ENCODE assay signal across 11 mouse cellular contexts in the genomic region with DNA sequence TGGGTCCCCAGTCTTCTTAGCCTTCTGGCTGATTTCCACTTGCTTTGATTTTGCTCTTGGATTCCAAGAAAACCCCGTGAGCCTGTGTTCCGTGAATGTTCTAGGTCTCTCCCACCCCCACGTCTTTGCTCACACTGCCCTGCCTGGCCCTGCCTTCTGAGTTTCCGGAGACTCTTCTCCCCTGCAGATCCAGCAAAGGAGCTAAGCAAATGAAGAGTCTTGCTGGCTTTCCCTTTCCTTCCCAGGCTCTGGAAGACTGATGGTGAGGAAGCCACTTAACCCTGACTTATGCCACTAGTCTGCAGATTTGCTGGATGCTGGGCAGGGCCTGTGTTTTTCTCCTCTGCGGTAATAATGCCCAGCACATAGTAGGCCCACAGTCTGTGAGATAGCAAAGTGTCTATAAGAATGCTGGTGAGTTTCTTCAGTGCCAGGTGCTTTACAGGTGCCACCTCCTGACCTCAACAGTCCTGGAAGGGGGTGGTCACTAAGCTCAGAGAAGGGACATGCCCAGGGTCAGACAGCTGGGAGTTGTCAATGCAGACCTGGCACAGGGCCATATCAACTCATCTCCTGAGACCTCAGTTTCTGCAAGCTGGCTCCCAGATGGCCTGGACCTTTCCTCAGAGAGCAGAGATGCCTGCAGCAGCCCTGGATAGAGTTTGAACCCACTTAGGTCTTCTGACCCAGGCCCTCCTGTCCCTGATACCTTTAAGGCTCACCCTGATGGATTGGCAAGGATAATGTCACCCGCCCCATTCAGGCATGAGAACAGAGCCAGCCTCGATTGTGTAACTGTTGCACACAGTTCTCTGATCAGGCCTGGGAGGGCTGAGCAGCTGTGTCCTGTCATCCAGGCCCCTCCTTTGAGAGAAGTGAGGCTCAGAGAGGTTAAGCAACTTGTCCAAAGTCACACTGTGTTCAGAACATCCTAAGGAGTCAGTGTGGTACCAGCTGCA. TPM values are rescaled to one million over a fixed set of nuclear protein-coding genes. Genes with fewer than 3 reads are reported as not detected.
A peak's percentile ranks its signal among the peaks of the same experiment; 100 is the strongest.
DNase-seq lines count a peak whose midpoint lies in the region; ATAC-seq lines count a peak whose summit lies in the region.
"Had no signal": no experiment of that assay in that cellular context is flagged by ENCODE, and none has a peak within 500 bp of the region (broad histone marks: within the 10 kb centered on the region; RNA-seq: fewer than 3 reads in every experiment).

No protein-coding gene starts in this region.

- WGBS in liver, embryonic 13.5 days (ENCODE audit: insufficient replicate concordance): 70% methylated on average over 7 of the region's 7 CpGs
- 63% methylated on average over 7 of the region's 7 CpGs for WGBS in hindbrain, embryonic 13.5 days

- peak overlapping the region; percentile 99 for H3K9ac ChIP-seq in liver, embryonic 13.5 days
- H3K9ac ChIP-seq in hindbrain, embryonic 13.5 days: no peak overlapping the region
- H3K9ac ChIP-seq: limb, embryonic 15.5 days had no signal

- H3K27ac ChIP-seq in liver, embryonic 13.5 days: peak overlapping the region; percentile 99
- H3K27ac ChIP-seq in hindbrain, embryonic 13.5 days: no peak overlapping the region

- H3K9me3 ChIP-seq in liver, embryonic 13.5 days (replicated peaks): no peaks in the 10 kb centered on the region
- no peaks in the 10 kb centered on the region for H3K9me3 ChIP-seq in hindbrain, embryonic 13.5 days
- H3K9me3 ChIP-seq: limb, embryonic 15.5 days had no signal

- 0 out of 2 replicates have a peak overlapping the region, but pooled peaks have one; percentile 0 for H3K4me2 ChIP-seq in liver, embryonic 13.5 days
- H3K4me2 ChIP-seq in hindbrain, embryonic 13.5 days: no peak overlapping the region
- H3K4me2 ChIP-seq: limb, embryonic 15.5 days had no signal

- peak; percentile 77 for DNase-seq in gastrocnemius, adult 18-20 months (ENCODE audit: low spot score)
- no peak for DNase-seq in gastrocnemius, postnatal 10 days
- DNase-seq in urinary bladder, postnatal 25 days (ENCODE audit: low spot score): peak; percentile 42
- no peak for DNase-seq in urinary bladder, adult 2 months (ENCODE audit: low spot score)
- no peak for DNase-seq in liver, embryonic 13.5 days
- DNase-seq in ovary, postnatal 36 days (ENCODE audit: low spot score): no peak
- no peak for DNase-seq in frontal cortex, adult 2 months (ENCODE audit: extremely low spot score in 1 of 2, low spot score in 1 of 2)
- DNase-seq: thymus, postnatal 25 days had no signal

- H3K4me3 ChIP-seq in liver, embryonic 13.5 days (replicated peaks): no peak overlapping the region
- no peak overlapping the region for H3K4me3 ChIP-seq in hindbrain, embryonic 13.5 days
- H3K4me3 ChIP-seq: limb, embryonic 15.5 days had no signal

- H3K4me1 ChIP-seq in liver, embryonic 13.5 days (replicated peaks): peaks cover 85% of the 10 kb centered on the region
- H3K4me1 ChIP-seq in hindbrain, embryonic 13.5 days (replicated peaks): peaks cover 12% of the 10 kb centered on the region

- no peak for ATAC-seq in liver, embryonic 13.5 days (ENCODE audit: low read depth)
- no peak for ATAC-seq in hindbrain, embryonic 13.5 days (ENCODE audit: low FRiP score)
- ATAC-seq: Patski had no signal

- peaks cover 4% of the 10 kb centered on the region for H3K36me3 ChIP-seq in liver, embryonic 13.5 days
- no peaks in the 10 kb centered on the region for H3K36me3 ChIP-seq in hindbrain, embryonic 13.5 days
- H3K36me3 ChIP-seq: limb, embryonic 15.5 days had no signal

- H3K27me3 ChIP-seq in liver, embryonic 13.5 days: no peaks in the 10 kb centered on the region
- H3K27me3 ChIP-seq in hindbrain, embryonic 13.5 days: 0 out of 2 replicates have a peak, but pooled peaks cover 10% of the 10 kb centered on the region
- H3K27me3 ChIP-seq: limb, embryonic 15.5 days; Patski had no signal

RNA-seq across cellular contexts. Expression of a gene that starts 49.2 kb away (rescaled TPM):
- total RNA-seq in gastrocnemius, adult 18-20 months (2021): 10 to 100 TPM; 44.6 to 46.5 TPM
- total RNA-seq in gastrocnemius, postnatal 10 days (2021): 100 to 1,000 TPM; 115 to 117 TPM
- 152 and 155 TPM in 2 replicates for polyA plus RNA-seq in urinary bladder, adult 2 months (2012; rRNA removed)
- polyA plus RNA-seq in liver, embryonic 13.5 days (2015; fragmentation: Nextera tagmentation; extraction: Ambion mirVana): 35.2 and 37.0 TPM in 2 replicates
- 86.8 and 90.1 TPM in 2 replicates for polyA plus RNA-seq in hindbrain, embryonic 13.5 days (2015; fragmentation: Nextera tagmentation; extraction: Ambion mirVana)
- polyA plus RNA-seq in frontal cortex, adult 2 months (2012; rRNA removed): 123 and 134 TPM in 2 replicates

RNA-seq across cellular contexts. Expression of a gene that starts 49.8 kb away (rescaled TPM):
- 100 to 1,000 TPM in 1 of 2 experiments, 10 to 100 TPM in 1; 66.1 to 117 TPM for total RNA-seq in gastrocnemius, adult 18-20 months (2021)
- 10 to 100 TPM; 40.3 to 43.3 TPM for total RNA-seq in gastrocnemius, postnatal 10 days (2021)
- polyA plus RNA-seq in urinary bladder, adult 2 months (2012; rRNA removed): 67.4 and 75.0 TPM in 2 replicates
- 22.2 and 27.8 TPM in 2 replicates for polyA plus RNA-seq in liver, embryonic 13.5 days (2015; fragmentation: Nextera tagmentation; extraction: Ambion mirVana)
- polyA plus RNA-seq in hindbrain, embryonic 13.5 days (2015; fragmentation: Nextera tagmentation; extraction: Ambion mirVana): 34.5 and 35.5 TPM in 2 replicates
- polyA plus RNA-seq in frontal cortex, adult 2 months (2012; rRNA removed): 40.9 and 60.5 TPM in 2 replicates

Comparison
In these comparisons a context has a peak if more than half of its experiments do, and no peak if none do; other contexts are left out.
1. DNase-seq: peak in gastrocnemius, adult 18-20 months (single experiment) and urinary bladder, postnatal 25 days (single experiment); none in gastrocnemius, postnatal 10 days (single experiment), urinary bladder, adult 2 months (single experiment), liver, embryonic 13.5 days (single experiment), ovary, postnatal 36 days (single experiment) and frontal cortex, adult 2 months (0 of 2).